Mouse (Mus musculus): Measurements from ENCODE around the gene Sash3.

GRCm38 (mm10) chrX:48153949-48154348, 7.7 kb downstream of the Sash3 start:
- no peak for TF ChIP-seq POLR2A (IDR thresholded peaks at IDR 0.05; ENCODE audit: insufficient read depth, low read length)
- TF ChIP-seq CTCF (IDR thresholded peaks at IDR 0.05; ENCODE audit: low read depth, low read length), result no peak
- no peak for TF ChIP-seq EP300 (IDR thresholded peaks at IDR 0.05; ENCODE audit: insufficient read depth, low read depth, low read length)

Data from ES-Bruce4 (cell line).